ENCODE assay signal across 11 mouse cellular contexts in genomic region chr15:5347674-5348073, GRCm38 (mm10).
DNase-seq lines count a peak whose midpoint lies in the region; ATAC-seq lines count a peak whose summit lies in the region.
"Had no signal": no experiment of that assay in that cellular context is flagged by ENCODE, and none has a peak within 500 bp of the region (broad histone marks: within the 10 kb centered on the region; RNA-seq: fewer than 3 reads in every experiment).

No protein-coding gene starts in this region.

- intact Hi-C loops in gastrocnemius, postnatal 14 days (cut with DNase I; ENCODE audit: low total_unique reads): no loop called here

- peak; percentile 1 for DNase-seq in gastrocnemius, adult 18-20 months (ENCODE audit: low spot score)
- DNase-seq in gastrocnemius, postnatal 14 days: no peak
- DNase-seq in lung, postnatal 25 days (ENCODE audit: low spot score): peak; percentile 16
- DNase-seq in lung, postnatal 14 days: no peak
- peak; percentile 1 to 6 for DNase-seq in kidney, adult 8-10 months
- DNase-seq in testis, postnatal 10 days (ENCODE audit: low spot score): no peak
- DNase-seq in yolk sac, embryonic 10.5 days (ENCODE audit: low spot score): no peak
- DNase-seq: adrenal gland, postnatal 10 days; right cerebral cortex, adult 18-20 months had no signal

- ATAC-seq in megakaryocyte progenitor cell, adult 5-6 weeks (replicated peaks; ENCODE audit: poor library complexity): peak; percentile 26; the same call in 1 of the 2 replicates
- ATAC-seq: forebrain, embryonic 13.5 days had no signal

Comparison
In these comparisons a context has a peak if more than half of its experiments do, and no peak if none do; other contexts are left out.
1. DNase-seq: peak in gastrocnemius, adult 18-20 months (single experiment), lung, postnatal 25 days (single experiment) and kidney, adult 8-10 months (2 of 2); none in gastrocnemius, postnatal 14 days (single experiment), lung, postnatal 14 days (single experiment), testis, postnatal 10 days (single experiment) and yolk sac, embryonic 10.5 days (single experiment).